Mouse (Mus musculus): ENCODE measurements at regions not wholly inside any gene's neighbourhood (a gene's known extent, or its start where the extent isn't known, plus 50 kb on each side); places are given as distances from the start of the nearest gene placed in this dataset.
A peak's percentile ranks its signal among the peaks of the same experiment; 100 is the strongest.

DNA sequence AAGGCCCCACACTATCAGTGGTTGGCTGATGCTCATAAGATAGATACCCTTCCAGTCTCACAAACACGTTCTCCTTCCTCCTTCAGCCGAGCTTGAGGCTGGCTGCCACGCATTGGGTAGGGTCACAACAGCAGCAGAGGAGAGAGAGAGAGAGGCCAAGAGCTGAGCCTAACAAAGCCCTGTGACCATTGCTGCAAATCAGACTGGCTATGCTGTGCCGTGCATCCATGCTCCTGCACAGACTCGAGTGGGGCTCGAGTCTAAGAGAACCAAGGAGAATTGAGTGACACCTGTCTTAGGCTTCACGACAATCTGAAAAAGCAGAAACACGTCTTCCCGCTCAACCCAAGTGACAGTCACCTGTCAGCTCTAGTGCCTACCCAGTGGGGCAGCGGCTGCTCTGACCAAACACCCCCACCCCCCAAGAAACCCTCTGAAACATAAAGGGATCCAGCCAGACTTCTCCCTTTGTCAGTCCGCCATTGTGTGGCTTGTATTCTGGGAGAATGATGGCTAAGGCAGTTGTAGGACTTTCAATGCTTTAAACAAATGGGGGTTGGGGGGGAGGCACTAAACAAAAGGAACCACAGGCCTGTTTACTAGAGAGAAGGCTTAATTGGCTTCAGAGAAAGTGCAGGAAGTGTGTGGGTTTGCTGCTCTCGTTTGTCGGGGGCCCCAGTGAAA lies 353.7 kb upstream of the Jarid2 start:
- Histone ChIP-seq H3K36me3 (ENCODE audit: control insufficient read depth, insufficient read depth, low read length) (no peaks in the 10 kb centered on the region), H3K27ac (replicated peaks; ENCODE audit: low read depth, low read length) (no peak overlapping the region), H3K4me3 (ENCODE audit: low read depth, low read length) (no peak overlapping the region), H3K4me1 (ENCODE audit: control insufficient read depth, insufficient read depth, low read length) (0 out of 2 replicates have a peak, but pooled peaks cover 3% of the 10 kb centered on the region), H3K9ac (ENCODE audit: low read length) (no peak overlapping the region), H3K4me2 (ENCODE audit: low read depth, severe bottlenecking) (no peak overlapping the region), H3K27me3 (ENCODE audit: control insufficient read depth, insufficient read depth, low read length) (no peaks in the 10 kb centered on the region), H3K9me3 (ENCODE audit: control insufficient read depth, low read length) (no peaks in the 10 kb centered on the region)
- DNase-seq (ENCODE audit: low spot score), result no peak
- 62% methylated on average over 13 of the region's 13 CpGs for WGBS
- no peak for ATAC-seq (ENCODE audit: insufficient number of reproducible peaks, low FRiP score, low TSS enrichment, low read depth)

DNA sequence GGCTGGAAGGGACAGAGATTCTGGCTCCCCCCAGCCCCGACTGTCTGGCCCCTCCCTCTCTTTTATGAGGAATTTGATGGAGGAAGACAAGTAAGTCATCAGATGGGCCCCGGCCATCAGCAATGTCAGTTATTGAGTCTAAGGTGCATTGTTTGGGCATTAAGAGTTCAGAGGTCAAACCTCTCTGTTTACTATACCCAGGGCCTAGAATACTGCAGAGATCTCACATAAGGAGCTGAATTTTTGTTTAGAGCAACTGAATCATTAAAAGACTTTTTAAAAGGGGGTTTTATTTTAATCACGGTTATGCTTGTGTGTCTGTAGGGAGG lies 353.1 kb upstream of the Jarid2 start:
- Histone ChIP-seq H3K27me3 (ENCODE audit: control insufficient read depth, insufficient read depth, low read length) (no peaks in the 10 kb centered on the region), H3K9me3 (ENCODE audit: control insufficient read depth, low read length) (no peaks in the 10 kb centered on the region), H3K27ac (replicated peaks; ENCODE audit: low read depth, low read length) (no peak overlapping the region), H3K4me2 (ENCODE audit: low read depth, severe bottlenecking) (no peak overlapping the region), H3K4me1 (ENCODE audit: control insufficient read depth, insufficient read depth, low read length) (0 out of 2 replicates have a peak, but pooled peaks cover 3% of the 10 kb centered on the region), H3K9ac (ENCODE audit: low read length) (no peak overlapping the region), H3K4me3 (ENCODE audit: low read depth, low read length) (no peak overlapping the region), H3K36me3 (ENCODE audit: control insufficient read depth, insufficient read depth, low read length) (no peaks in the 10 kb centered on the region)
- ATAC-seq (ENCODE audit: insufficient number of reproducible peaks, low FRiP score, low TSS enrichment, low read depth) (no peak), DNase-seq (ENCODE audit: low spot score) (no peak)
- 34% methylated on average over 3 of the region's 3 CpGs for WGBS

DNA sequence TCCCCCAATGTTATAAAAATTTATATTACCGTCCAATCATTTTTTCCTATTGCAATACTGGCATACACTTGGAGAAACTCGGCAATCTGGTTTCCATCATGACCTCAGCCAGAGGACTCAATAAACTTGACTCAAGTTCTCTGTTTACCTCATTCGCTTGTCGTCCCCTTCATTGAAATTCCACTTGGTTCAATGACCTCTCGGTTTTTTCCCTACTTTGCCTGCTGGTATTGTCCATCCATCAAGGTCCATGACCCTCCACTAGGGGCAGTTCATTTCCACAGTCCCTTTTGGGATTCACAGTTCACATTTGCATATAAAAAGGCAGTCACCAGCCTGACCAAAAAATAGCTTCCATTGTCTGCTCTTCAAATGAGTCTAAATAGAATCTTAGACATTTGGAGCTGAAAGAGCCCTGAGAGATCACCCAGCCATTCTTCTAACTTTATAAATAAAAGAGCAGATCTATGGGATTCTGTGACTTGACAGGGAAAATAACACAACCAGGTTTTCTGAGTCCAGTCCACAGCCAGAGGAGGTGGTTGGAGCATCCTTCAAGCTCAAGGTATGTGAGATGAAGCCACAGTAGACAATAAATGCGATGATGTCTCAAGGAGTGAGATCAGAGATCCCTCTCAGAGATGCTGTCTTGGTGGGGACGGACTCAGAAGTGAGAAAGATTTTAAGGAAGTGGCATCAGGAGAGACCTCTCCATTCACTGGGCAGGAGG lies 347.4 kb upstream of the Jarid2 start:
- Histone ChIP-seq H3K36me3 (ENCODE audit: control insufficient read depth, insufficient read depth, low read length) (no peaks in the 10 kb centered on the region), H3K9ac (ENCODE audit: low read length) (no peak overlapping the region), H3K4me2 (ENCODE audit: low read depth, severe bottlenecking) (no peak overlapping the region), H3K27me3 (ENCODE audit: control insufficient read depth, insufficient read depth, low read length) (no peaks in the 10 kb centered on the region), H3K4me3 (ENCODE audit: low read depth, low read length) (no peak overlapping the region), H3K4me1 (ENCODE audit: control insufficient read depth, insufficient read depth, low read length) (peaks cover 3% of the 10 kb centered on the region; the same call in 1 of the 2 replicates), H3K9me3 (ENCODE audit: control insufficient read depth, low read length) (no peaks in the 10 kb centered on the region), H3K27ac (replicated peaks; ENCODE audit: low read depth, low read length) (no peak overlapping the region)
- 70% methylated on average over 7 of the region's 7 CpGs for WGBS
- ATAC-seq (ENCODE audit: insufficient number of reproducible peaks, low FRiP score, low TSS enrichment, low read depth), result no peak
- DNase-seq (ENCODE audit: low spot score), result no peak

DNA sequence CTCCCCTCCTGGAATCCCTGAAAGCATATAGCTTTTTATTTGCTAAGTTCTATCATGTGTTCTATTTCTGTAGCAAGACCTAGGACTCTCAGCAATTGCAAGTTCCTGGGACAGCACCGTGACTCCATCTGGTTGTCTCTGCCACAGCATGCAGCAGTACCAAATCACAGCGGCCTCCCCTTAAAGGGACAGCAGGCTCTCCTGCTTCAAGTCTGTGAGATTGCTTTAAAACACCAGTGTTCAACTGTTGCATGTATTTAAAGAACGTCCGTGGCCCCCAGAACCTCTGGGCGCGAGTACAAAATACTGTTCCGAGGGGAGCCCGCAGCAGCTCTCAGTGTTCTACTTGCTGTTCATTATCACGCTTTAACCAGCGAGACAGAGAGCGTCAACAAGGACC lies 346.0 kb upstream of the Jarid2 start:
- no peaks in the 10 kb centered on the region for H3K9me3 ChIP-seq (ENCODE audit: control insufficient read depth, low read length)
- H3K27ac ChIP-seq (replicated peaks; ENCODE audit: low read depth, low read length), result no peak overlapping the region
- H3K9ac ChIP-seq (ENCODE audit: low read length), result no peak overlapping the region
- no peaks in the 10 kb centered on the region for H3K27me3 ChIP-seq (ENCODE audit: control insufficient read depth, insufficient read depth, low read length)
- DNase-seq (ENCODE audit: low spot score) (no peak), ATAC-seq (ENCODE audit: insufficient number of reproducible peaks, low FRiP score, low TSS enrichment, low read depth) (no peak)
- no peak overlapping the region for H3K4me3 ChIP-seq (ENCODE audit: low read depth, low read length)
- 43% methylated on average over 11 of the region's 11 CpGs for WGBS
- no peaks in the 10 kb centered on the region for H3K36me3 ChIP-seq (ENCODE audit: control insufficient read depth, insufficient read depth, low read length)
- H3K4me1 ChIP-seq (ENCODE audit: control insufficient read depth, insufficient read depth, low read length), result peaks cover 5% of the 10 kb centered on the region; the same call in 1 of the 2 replicates
- no peak overlapping the region for H3K4me2 ChIP-seq (ENCODE audit: low read depth, severe bottlenecking)

DNA sequence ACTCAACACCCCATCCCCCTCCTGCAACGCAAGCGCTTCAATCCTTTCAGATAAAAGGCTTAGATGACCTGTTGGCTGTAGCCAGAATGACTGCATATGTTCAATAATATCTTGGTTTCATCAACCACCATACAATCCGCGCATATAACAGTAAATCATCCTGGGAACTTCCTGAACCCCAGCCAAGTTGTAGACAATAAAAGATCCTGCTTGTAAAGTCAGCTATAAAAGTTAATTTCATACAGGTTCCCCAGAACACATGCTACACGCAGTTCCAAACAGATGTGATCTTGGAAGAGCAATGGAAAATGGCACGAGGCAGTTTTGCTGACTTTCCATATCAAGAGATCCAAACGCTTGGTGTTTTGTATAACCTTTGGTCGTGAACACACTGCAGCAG lies 342.5 kb upstream of the Jarid2 start:
- H3K4me3 ChIP-seq (ENCODE audit: low read depth, low read length), result no peak overlapping the region
- H3K9me3 ChIP-seq (ENCODE audit: control insufficient read depth, low read length), result no peaks in the 10 kb centered on the region
- H3K4me1 ChIP-seq (ENCODE audit: control insufficient read depth, insufficient read depth, low read length), result peaks cover 5% of the 10 kb centered on the region; the same call in 1 of the 2 replicates
- WGBS, result 39% methylated on average over 8 of the region's 8 CpGs
- H3K36me3 ChIP-seq (ENCODE audit: control insufficient read depth, insufficient read depth, low read length), result no peaks in the 10 kb centered on the region
- peak; percentile 38 for DNase-seq (ENCODE audit: low spot score)
- no peaks in the 10 kb centered on the region for H3K27me3 ChIP-seq (ENCODE audit: control insufficient read depth, insufficient read depth, low read length)
- no peak overlapping the region for H3K27ac ChIP-seq (replicated peaks; ENCODE audit: low read depth, low read length)
- no peak for ATAC-seq (ENCODE audit: insufficient number of reproducible peaks, low FRiP score, low TSS enrichment, low read depth)
- no peak overlapping the region for H3K4me2 ChIP-seq (ENCODE audit: low read depth, severe bottlenecking)
- no peak overlapping the region for H3K9ac ChIP-seq (ENCODE audit: low read length)

DNA sequence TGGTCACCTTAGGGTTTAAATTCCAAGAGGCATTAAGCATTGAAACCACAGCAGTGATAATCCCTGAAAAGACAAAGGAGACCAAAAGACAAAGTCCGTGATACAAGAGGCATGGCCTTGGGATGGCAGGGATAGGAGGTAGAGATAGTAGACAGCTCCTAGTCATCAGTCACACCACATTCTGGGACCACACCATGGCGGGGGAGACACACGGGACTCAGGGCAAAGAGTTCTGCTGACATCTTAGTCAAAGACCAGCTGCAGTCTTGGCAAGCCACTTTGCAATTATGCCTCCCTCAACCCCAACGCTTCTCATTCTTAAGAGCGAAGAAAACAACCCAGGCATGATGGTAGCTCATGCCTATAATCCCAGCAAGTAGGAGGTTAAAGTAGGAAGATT lies 339.6 kb upstream of the Jarid2 start:
- WGBS, result 90% methylated on average over 5 of the region's 5 CpGs
- DNase-seq (ENCODE audit: low spot score), result no peak
- Histone ChIP-seq H3K9me3 (ENCODE audit: control insufficient read depth, low read length) (no peaks in the 10 kb centered on the region), H3K27me3 (ENCODE audit: control insufficient read depth, insufficient read depth, low read length) (no peaks in the 10 kb centered on the region), H3K4me2 (ENCODE audit: low read depth, severe bottlenecking) (no peak overlapping the region), H3K4me1 (ENCODE audit: control insufficient read depth, insufficient read depth, low read length) (0 out of 2 replicates have a peak, but pooled peaks cover 5% of the 10 kb centered on the region), H3K36me3 (ENCODE audit: control insufficient read depth, insufficient read depth, low read length) (no peaks in the 10 kb centered on the region), H3K27ac (replicated peaks; ENCODE audit: low read depth, low read length) (no peak overlapping the region), H3K9ac (ENCODE audit: low read length) (no peak overlapping the region), H3K4me3 (ENCODE audit: low read depth, low read length) (no peak overlapping the region)
- ATAC-seq (ENCODE audit: insufficient number of reproducible peaks, low FRiP score, low TSS enrichment, low read depth), result no peak

DNA sequence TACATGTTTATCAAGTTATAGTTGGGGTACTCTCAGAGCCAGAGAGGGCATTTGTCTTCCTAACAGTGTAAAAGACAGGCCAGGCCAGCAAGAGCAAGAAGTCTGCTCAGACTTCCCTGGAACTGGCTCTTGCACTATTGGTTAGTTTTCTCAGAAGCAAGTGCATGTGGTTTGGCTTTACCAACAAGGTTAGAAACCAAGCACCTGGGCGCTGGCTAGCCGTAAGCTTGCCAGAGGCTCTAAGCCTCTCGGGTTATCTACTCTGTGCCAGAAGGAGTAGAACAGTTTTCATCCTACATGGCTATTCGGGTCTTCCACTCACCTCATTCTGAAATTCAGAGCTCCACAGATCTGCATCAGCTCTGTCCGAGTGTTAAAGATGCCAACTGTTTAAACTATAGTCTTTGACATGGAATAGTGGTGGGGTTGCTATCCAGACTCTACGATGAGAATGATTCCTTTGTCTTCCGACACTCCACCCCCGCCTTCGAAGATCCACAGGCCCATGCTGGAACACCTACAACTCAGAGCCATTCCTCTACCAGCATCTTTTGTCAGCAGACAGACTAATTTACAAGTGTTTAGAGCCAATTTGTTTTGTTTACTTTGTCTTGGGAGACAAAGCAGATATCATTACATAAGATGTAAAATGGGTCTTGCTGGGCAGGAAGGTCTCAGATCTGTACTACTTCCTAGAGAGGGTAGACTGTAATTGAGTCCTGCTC lies 338.4 kb upstream of the Jarid2 start:
- Histone ChIP-seq H3K4me3 (ENCODE audit: low read depth, low read length) (no peak overlapping the region), H3K9me3 (ENCODE audit: control insufficient read depth, low read length) (no peaks in the 10 kb centered on the region), H3K27ac (replicated peaks; ENCODE audit: low read depth, low read length) (no peak overlapping the region), H3K9ac (ENCODE audit: low read length) (no peak overlapping the region), H3K27me3 (ENCODE audit: control insufficient read depth, insufficient read depth, low read length) (no peaks in the 10 kb centered on the region), H3K4me1 (ENCODE audit: control insufficient read depth, insufficient read depth, low read length) (0 out of 2 replicates have a peak, but pooled peaks cover 5% of the 10 kb centered on the region), H3K36me3 (ENCODE audit: control insufficient read depth, insufficient read depth, low read length) (no peaks in the 10 kb centered on the region), H3K4me2 (ENCODE audit: low read depth, severe bottlenecking) (no peak overlapping the region)
- ATAC-seq (ENCODE audit: insufficient number of reproducible peaks, low FRiP score, low TSS enrichment, low read depth), result no peak
- WGBS, result 92% methylated on average over 9 of the region's 9 CpGs
- no peak for DNase-seq (ENCODE audit: low spot score)

DNA sequence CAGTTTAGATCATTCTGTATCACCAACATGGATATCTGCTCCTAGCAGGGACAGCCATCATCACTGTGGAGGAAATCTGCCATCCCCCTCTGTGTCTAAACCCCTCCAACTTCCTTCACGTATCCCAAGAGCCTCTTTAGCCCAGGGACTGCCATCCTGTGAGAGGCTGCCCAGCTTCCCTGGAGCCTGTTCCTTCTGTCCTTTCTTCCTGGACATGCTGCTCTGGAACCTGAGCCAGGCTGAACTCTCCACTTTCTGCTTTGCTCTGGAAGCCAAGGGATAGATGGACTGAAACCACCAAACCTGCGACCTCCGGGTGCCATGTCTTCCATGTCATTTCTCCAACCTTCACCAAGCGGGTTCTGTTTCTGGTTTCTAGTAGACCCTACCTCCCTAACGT lies 335.3 kb upstream of the Jarid2 start:
- DNase-seq (ENCODE audit: low spot score), result no peak
- no peak overlapping the region for H3K9ac ChIP-seq (ENCODE audit: low read length)
- H3K27me3 ChIP-seq (ENCODE audit: control insufficient read depth, insufficient read depth, low read length), result no peaks in the 10 kb centered on the region
- H3K27ac ChIP-seq (replicated peaks; ENCODE audit: low read depth, low read length), result no peak overlapping the region
- no peaks in the 10 kb centered on the region for H3K4me1 ChIP-seq (ENCODE audit: control insufficient read depth, insufficient read depth, low read length)
- ATAC-seq (ENCODE audit: insufficient number of reproducible peaks, low FRiP score, low TSS enrichment, low read depth), result no peak
- H3K4me2 ChIP-seq (ENCODE audit: low read depth, severe bottlenecking), result no peak overlapping the region
- no peak overlapping the region for H3K4me3 ChIP-seq (ENCODE audit: low read depth, low read length)
- no peaks in the 10 kb centered on the region for H3K36me3 ChIP-seq (ENCODE audit: control insufficient read depth, insufficient read depth, low read length)
- 88% methylated on average over 5 of the region's 5 CpGs for WGBS
- no peaks in the 10 kb centered on the region for H3K9me3 ChIP-seq (ENCODE audit: control insufficient read depth, low read length)
